Mouse (Mus musculus) neural tube, postnatal 0 days (tissue): Measurements from ENCODE around the gene Pafah1b3. TPM values are rescaled to one million over a fixed set of nuclear protein-coding genes. Genes with fewer than 3 reads are reported as not detected.

ENCODE experiments used
- polyA plus RNA-seq: library from polyadenylated mRNA; unstranded; fragments of >200 nt; fragmentation: Nextera tagmentation; extraction: Ambion mirVana; gene quantifications from 2 replicates; pipeline ENCODE4 v1.2.1, GENCODE M21; 2015

The Pafah1b3 gene
- polyA plus RNA-seq: 421 and 464 TPM in 2 replicates

GRCm38 (mm10) chr7:25297454-25298325, at the start of gene Pafah1b3:
Pafah1b3 (minus strand) TSS chr7:25297986.

GRCm38 (mm10) chr7:25316532-25317445, 19.0 kb upstream of the Pafah1b3 start, which contains the start of gene Megf8:
Megf8 (plus strand) TSS chr7:25317164.

GRCm38 (mm10) chr7:25305956-25306613, 8.3 kb upstream of the Pafah1b3 start, which contains the start of gene Tmem145:
Tmem145 (plus strand) TSS chr7:25306106.

GRCm38 (mm10) chr7:25301063-25301462, 3.3 kb upstream of the Pafah1b3 start, which contains the start of gene Prr19:
Prr19 (plus strand) TSS chr7:25301411.

GRCm38 (mm10) chr7:25267301-25267750, 30.5 kb downstream of the Pafah1b3 start, which contains the start of gene Cic:
Cic (plus strand) TSS chr7:25267704.

GRCm38 (mm10) chr7:25250141-25250972, 47.4 kb downstream of the Pafah1b3 start, which contains the start of gene Erf:
Erf (minus strand) TSS chr7:25250761.

Other genes with a start within 250 kb of the Pafah1b3 start
- 21.5 TPM in 2 replicates for gene Grik5, start 225.6 kb downstream of the Pafah1b3 start, polyA plus RNA-seq
- 23.8 and 29.3 TPM in 2 replicates for gene Zfp574, start 225.4 kb downstream of the Pafah1b3 start, polyA plus RNA-seq
- gene Pou2f2, start 118.3 kb downstream of the Pafah1b3 start, polyA plus RNA-seq: 12.8 and 15.7 TPM in 2 replicates
- 17.0 and 17.9 TPM in 2 replicates for gene Dedd2, start 77.4 kb downstream of the Pafah1b3 start, polyA plus RNA-seq
- 1.2 and 1.4 TPM in 2 replicates for gene Zfp526, start 76.6 kb downstream of the Pafah1b3 start, polyA plus RNA-seq
- gene Gsk3a, start 60.1 kb downstream of the Pafah1b3 start, polyA plus RNA-seq: 25.5 and 26.2 TPM in 2 replicates
- gene Erf, start 47.2 kb downstream of the Pafah1b3 start, polyA plus RNA-seq: 4.2 and 5.1 TPM in 2 replicates
- 33.1 and 36.9 TPM in 2 replicates for gene Cic, start 30.3 kb downstream of the Pafah1b3 start, polyA plus RNA-seq
- 2.9 and 3.2 TPM in 2 replicates for gene Prr19, start 3.4 kb upstream of the Pafah1b3 start, polyA plus RNA-seq
- 115 and 128 TPM in 2 replicates for gene Tmem145, start 8.1 kb upstream of the Pafah1b3 start, polyA plus RNA-seq
- gene Megf8, start 19.2 kb upstream of the Pafah1b3 start, polyA plus RNA-seq: 16.6 and 21.5 TPM in 2 replicates
- not detected in 2 replicates for gene Cnfn, start 71.7 kb upstream of the Pafah1b3 start, polyA plus RNA-seq
- gene Lipe, start 100.7 kb upstream of the Pafah1b3 start, polyA plus RNA-seq: 9.0 and 9.5 TPM in 2 replicates
- 0.77 and 1.7 TPM in 2 replicates for gene Cxcl17, start 114.9 kb upstream of the Pafah1b3 start, polyA plus RNA-seq
- gene Ceacam1, start 179.6 kb upstream of the Pafah1b3 start, polyA plus RNA-seq: 1.4 and 1.5 TPM in 2 replicates
- gene Ceacam2, start 241.9 kb upstream of the Pafah1b3 start, polyA plus RNA-seq: 0.15 TPM in 1 of 2 replicates, not detected in the other